Mouse (Mus musculus) layer of hippocampus, adult 2 months (tissue): Measurements from ENCODE around the gene Vangl2. TPM values are rescaled to one million over a fixed set of nuclear protein-coding genes. Genes with fewer than 3 reads are reported as not detected.

Experiments
- DNase-seq, 2 experiments: peaks; one replicate each; pipeline ENCODE4 v3.0.0; 2022; ENCODE audit warnings: low spot score in 2 of 2
- H3K27ac ChIP-seq: fragments of 200-600 bp; 2 replicates; pipeline ENCODE4 v1.8.1; 2022
- H3K4me3 ChIP-seq: fragments of 200-600 bp; 2 replicates; pipeline ENCODE4 v1.8.1; 2022; ENCODE audit warnings: mild to moderate bottlenecking
- CTCF ChIP-seq: fragments of 200-600 bp; conservative IDR thresholded peaks from 2 replicates; pipeline ENCODE4 v1.8.1; 2022; ENCODE audit warnings: antibody characterized with exemption, mild to moderate bottlenecking, moderate library complexity
- total RNA-seq, 2 experiments: library from RNA; stranded (reverse); gene quantifications; 2 replicates each; pipeline ENCODE4 v1.2.3; 2021

Gene Vangl2
- total RNA-seq, 2 experiments from 2014 or later: 15.0 to 18.2 TPM

DNA sequence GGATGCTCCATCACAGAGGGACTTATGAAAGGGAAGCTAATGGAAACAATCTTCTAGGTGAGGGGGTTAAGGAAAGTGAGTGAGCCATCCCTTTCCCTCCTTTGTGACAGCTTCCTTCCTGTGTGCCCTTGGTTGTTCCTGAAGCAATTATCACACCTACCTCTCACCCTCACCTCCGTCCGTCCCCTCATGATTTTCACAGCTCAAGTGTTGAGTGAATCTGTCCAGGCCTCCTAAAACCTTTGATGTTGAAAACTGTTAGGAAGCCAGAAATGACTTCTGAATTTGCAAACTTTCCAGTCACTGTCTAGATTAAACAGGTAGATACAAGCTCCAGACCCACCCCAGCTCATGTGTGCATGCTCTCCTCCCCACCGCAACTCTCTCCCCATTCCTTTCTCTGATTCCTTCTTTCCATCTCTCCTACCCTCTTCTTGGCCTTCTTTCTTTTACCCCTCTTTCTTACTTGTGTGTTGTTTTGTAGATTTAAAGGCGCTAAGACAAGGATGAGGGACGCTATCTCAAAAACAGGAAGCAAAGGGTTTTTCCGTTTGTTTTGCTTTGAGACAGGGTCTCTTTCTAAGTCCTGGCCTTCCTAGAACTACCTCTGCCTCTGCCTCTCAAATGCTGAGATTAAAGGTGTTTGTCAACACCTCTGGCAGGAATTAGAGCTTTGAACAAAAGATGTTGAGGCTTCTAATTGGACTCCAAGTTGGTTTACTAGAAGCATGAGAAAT lies 62.0 kb downstream of the Vangl2 start:
- no peak for DNase-seq
- H3K27ac ChIP-seq: no peak overlapping the region
- TF ChIP-seq CTCF: no peak
- no peak overlapping the region for H3K4me3 ChIP-seq

DNA sequence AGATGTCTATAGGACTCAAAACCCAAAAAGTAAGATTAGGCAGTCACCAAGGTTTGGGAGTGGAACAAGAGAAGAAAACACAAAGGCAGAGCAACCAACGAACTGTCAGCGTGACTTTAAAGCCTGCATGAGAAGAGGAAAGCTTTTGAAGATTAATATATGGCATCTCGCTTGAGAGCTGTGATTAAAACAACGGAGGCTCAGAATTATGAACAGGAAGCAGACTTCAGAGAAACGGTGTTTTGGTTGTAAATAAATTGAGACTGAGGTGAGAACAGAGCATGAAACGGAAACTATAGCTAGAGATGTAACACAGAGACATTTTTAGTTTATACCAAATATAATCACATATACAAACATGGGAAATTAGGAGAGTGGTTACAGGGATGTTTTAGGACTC lies 64.6 kb downstream of the Vangl2 start:
- TF ChIP-seq CTCF: no peak
- Histone ChIP-seq H3K4me3 (no peak overlapping the region), H3K27ac (no peak overlapping the region)
- DNase-seq: no peak

DNA sequence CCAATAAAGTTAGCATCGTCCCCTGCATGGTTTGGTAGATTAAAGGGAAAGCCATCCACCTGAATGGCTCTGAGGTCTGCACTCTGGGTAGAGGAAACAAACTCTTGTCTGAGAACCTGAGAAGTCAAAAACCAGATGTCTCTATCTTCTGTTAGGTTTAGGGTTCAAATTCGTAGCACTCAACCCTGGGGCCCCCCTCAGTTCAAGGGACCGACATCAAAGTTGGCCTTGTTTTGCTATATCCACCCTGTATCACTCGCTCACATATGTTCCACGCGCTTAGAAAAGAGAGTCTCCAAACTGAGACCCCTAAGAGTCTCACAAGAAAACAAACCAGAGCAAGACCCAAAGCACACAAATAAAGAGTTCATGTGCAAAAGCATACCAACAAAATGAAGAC lies 66.5 kb downstream of the Vangl2 start:
- TF ChIP-seq CTCF: no peak
- Histone ChIP-seq H3K4me3 (no peak overlapping the region), H3K27ac (no peak overlapping the region)
- no peak for DNase-seq

DNA sequence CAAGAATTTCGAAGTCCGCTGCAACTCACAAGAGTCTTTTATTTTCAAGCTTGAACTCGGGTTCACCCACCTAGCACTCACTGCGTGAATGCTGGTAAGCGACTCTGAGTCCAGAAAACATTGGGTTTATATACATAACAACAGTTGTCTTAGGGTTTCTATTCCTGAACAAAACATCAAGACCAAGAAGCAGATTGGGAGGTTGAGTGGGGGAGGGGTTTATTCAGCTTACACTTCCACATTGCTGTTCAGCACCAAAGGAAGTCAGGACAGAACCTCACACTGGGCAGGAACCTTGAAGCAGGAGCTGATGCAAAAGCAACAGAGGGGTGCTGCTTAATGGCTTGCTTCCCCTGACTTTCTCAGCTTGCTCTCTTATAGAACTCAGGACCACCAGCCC lies 67.5 kb downstream of the Vangl2 start:
- H3K27ac ChIP-seq: no peak overlapping the region
- DNase-seq: no peak
- TF ChIP-seq CTCF: no peak
- no peak overlapping the region for H3K4me3 ChIP-seq

DNA sequence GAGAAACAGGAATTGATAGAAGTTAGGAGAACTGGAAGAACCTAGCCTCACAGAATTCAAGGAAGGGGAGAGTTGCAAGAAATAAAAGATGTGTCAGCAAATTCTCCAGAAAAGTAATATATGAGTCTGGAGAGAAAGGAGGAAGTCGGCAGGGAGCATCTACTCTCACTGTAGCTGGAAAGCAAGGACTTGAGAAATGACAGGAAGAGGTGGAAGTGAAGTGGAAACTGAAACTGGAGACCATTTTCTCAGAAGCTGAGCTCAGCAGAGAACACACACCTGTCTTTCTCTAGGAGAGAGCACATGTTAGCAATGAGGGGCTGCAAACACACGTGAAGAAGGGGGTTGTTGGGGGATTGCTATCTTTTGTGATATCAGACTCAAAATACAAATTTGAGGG lies 70.8 kb downstream of the Vangl2 start:
- no peak overlapping the region for H3K4me3 ChIP-seq
- DNase-seq: no peak

DNA sequence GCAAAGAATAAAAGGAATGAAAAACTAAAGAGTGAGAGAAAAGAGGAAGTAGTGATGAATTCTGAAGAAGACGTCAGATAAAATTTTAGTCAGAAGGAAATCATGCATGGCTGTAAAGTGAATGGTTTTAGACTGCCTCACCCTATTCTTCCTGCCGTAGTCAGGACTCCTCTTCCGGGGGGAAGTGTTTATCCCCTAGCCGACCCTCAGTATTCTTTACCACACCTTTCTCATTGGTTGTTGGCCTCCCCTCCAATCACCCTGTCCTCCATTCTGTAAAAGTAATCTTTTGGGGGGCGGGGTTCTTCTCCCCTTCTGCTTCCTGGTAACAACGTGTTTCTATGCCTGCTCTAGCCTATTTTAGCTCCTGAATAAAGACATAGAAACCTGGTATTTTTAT lies 73.2 kb downstream of the Vangl2 start:
- Histone ChIP-seq H3K27ac (no peak overlapping the region), H3K4me3 (no peak overlapping the region)
- TF ChIP-seq CTCF: no peak
- no peak for DNase-seq

More for the DNA sequence above, 70.8 kb downstream of the Vangl2 start:
- no peak for TF ChIP-seq CTCF
- no peak overlapping the region for H3K27ac ChIP-seq

Other genes starting within 250 kb of the Vangl2 start
- 1 to 10 TPM; 1.9 to 2.1 TPM for gene Cd84, start 188.7 kb downstream of the Vangl2 start, total RNA-seq
- under 1 TPM; 0.12 to 0.18 TPM for gene Gm10521, start 132.8 kb downstream of the Vangl2 start, total RNA-seq
- not detected for gene Slamf6, start 110.9 kb downstream of the Vangl2 start, total RNA-seq
- 1 to 10 TPM in 1 of 2 experiments, under 1 TPM in 1; 0.79 to 1.2 TPM for gene Nhlh1, start 29.1 kb upstream of the Vangl2 start, total RNA-seq
- 100 to 1,000 TPM; 146 to 147 TPM for gene Copa, start 54.1 kb upstream of the Vangl2 start, total RNA-seq
- gene Ncstn, start 54.4 kb upstream of the Vangl2 start, total RNA-seq: 10 to 100 TPM; 58.1 to 63.3 TPM
- 10 to 100 TPM; 84.9 to 88.3 TPM for gene Pex19, start 98.3 kb upstream of the Vangl2 start, total RNA-seq
- gene Dcaf8, start 119.6 kb upstream of the Vangl2 start, total RNA-seq: 100 to 1,000 TPM; 114 to 116 TPM
- 100 to 1,000 TPM; 421 to 428 TPM for gene Pea15a, start 178.4 kb upstream of the Vangl2 start, total RNA-seq
- under 1 TPM; 0.37 to 0.51 TPM for gene Casq1, start 191.4 kb upstream of the Vangl2 start, total RNA-seq
- not detected for gene Atp1a4, start 230.0 kb upstream of the Vangl2 start, total RNA-seq
- 100 to 1,000 TPM; 255 to 257 TPM for gene Igsf8, start 233.2 kb upstream of the Vangl2 start, total RNA-seq